In genomic region chr4:57852461-57853040, GRCm38 (mm10) we compare ENCODE assay signal across 22 mouse cellular contexts.
DNase-seq lines count a peak whose midpoint lies in the region; ATAC-seq lines count a peak whose summit lies in the region.
"Had no signal": no experiment of that assay in that cellular context is flagged by ENCODE, and none has a peak within 500 bp of the region (broad histone marks: within the 10 kb centered on the region; RNA-seq: fewer than 3 reads in every experiment).

No protein-coding gene starts in this region.

- no peak overlapping the region for H3K4me2 ChIP-seq in embryonic facial prominence, embryonic 14.5 days (ENCODE audit: low read depth, low read length)
- no peak overlapping the region for H3K4me2 ChIP-seq in heart, embryonic 13.5 days
- H3K4me2 ChIP-seq in midbrain, embryonic 16.5 days (ENCODE audit: low read length), result no peak overlapping the region
- H3K4me2 ChIP-seq in midbrain, embryonic 14.5 days (ENCODE audit: low read length), result no peak overlapping the region
- no peak overlapping the region for H3K4me2 ChIP-seq in limb, embryonic 12.5 days
- H3K4me2 ChIP-seq: forebrain, embryonic 13.5 days; hindbrain, embryonic 15.5 days; liver, embryonic 12.5 days; midbrain, embryonic 11.5 days had no signal

- peaks cover 13% of the 10 kb centered on the region for H3K4me1 ChIP-seq in embryonic facial prominence, embryonic 14.5 days (ENCODE audit: control insufficient read depth, insufficient read depth, low read length)
- H3K4me1 ChIP-seq in embryonic facial prominence, embryonic 10.5 days, result peaks cover 30% of the 10 kb centered on the region
- peaks cover 46% of the 10 kb centered on the region for H3K4me1 ChIP-seq in heart, embryonic 13.5 days
- peaks cover 5% of the 10 kb centered on the region; the same call in 1 of the 2 replicates for H3K4me1 ChIP-seq in midbrain, embryonic 16.5 days (ENCODE audit: control insufficient read depth, insufficient read depth, low read length)
- no peaks in the 10 kb centered on the region; the same call in 1 of the 2 replicates for H3K4me1 ChIP-seq in midbrain, embryonic 14.5 days (ENCODE audit: control insufficient read depth, insufficient read depth, low read length)
- peaks cover 37% of the 10 kb centered on the region for H3K4me1 ChIP-seq in limb, embryonic 12.5 days (replicated peaks)

- H3K36me3 ChIP-seq in embryonic facial prominence, embryonic 14.5 days (ENCODE audit: control insufficient read depth, insufficient read depth, low read length), result peaks cover 37% of the 10 kb centered on the region
- H3K36me3 ChIP-seq in embryonic facial prominence, embryonic 10.5 days (replicated peaks), result peaks cover 66% of the 10 kb centered on the region
- peaks cover 65% of the 10 kb centered on the region for H3K36me3 ChIP-seq in heart, embryonic 13.5 days
- peaks cover 23% of the 10 kb centered on the region for H3K36me3 ChIP-seq in midbrain, embryonic 16.5 days (ENCODE audit: control insufficient read depth, insufficient read depth, low read length)
- peaks cover 22% of the 10 kb centered on the region for H3K36me3 ChIP-seq in midbrain, embryonic 14.5 days (ENCODE audit: control insufficient read depth, insufficient read depth, low read length)
- peaks cover 52% of the 10 kb centered on the region for H3K36me3 ChIP-seq in limb, embryonic 12.5 days

- H3K9ac ChIP-seq in embryonic facial prominence, embryonic 14.5 days (ENCODE audit: low read depth, low read length), result no peak overlapping the region
- no peak overlapping the region for H3K9ac ChIP-seq in heart, embryonic 13.5 days
- H3K9ac ChIP-seq in midbrain, embryonic 16.5 days (ENCODE audit: low read depth, low read length), result no peak overlapping the region
- H3K9ac ChIP-seq in midbrain, embryonic 14.5 days (replicated peaks; ENCODE audit: low read length), result no peak overlapping the region
- no peak overlapping the region for H3K9ac ChIP-seq in limb, embryonic 12.5 days (replicated peaks)
- H3K9ac ChIP-seq: forebrain, embryonic 13.5 days; hindbrain, embryonic 15.5 days; liver, embryonic 12.5 days had no signal

- ATAC-seq in embryonic facial prominence, embryonic 14.5 days (ENCODE audit: low read depth), result no peak
- ATAC-seq in heart, embryonic 13.5 days (ENCODE audit: extremely low read depth, insufficient number of reproducible peaks, low FRiP score, low TSS enrichment), result no peak
- ATAC-seq in midbrain, embryonic 16.5 days, result peak; percentile 41; the same call in 1 of the 2 replicates
- ATAC-seq in midbrain, embryonic 14.5 days (ENCODE audit: low FRiP score, low TSS enrichment), result no peak
- ATAC-seq in limb, embryonic 12.5 days (ENCODE audit: insufficient number of reproducible peaks, insufficient read depth, low FRiP score, low TSS enrichment, low read depth), result no peak
- ATAC-seq: activated CD4-positive, CD25-positive, alpha-beta regulatory T cell, adult 4 months; CD4-positive, CD25-positive, alpha-beta regulatory T cell, adult 4 months; forebrain, embryonic 13.5 days; intestine, embryonic 16.5 days; liver, embryonic 12.5 days; Patski had no signal

- no peaks in the 10 kb centered on the region for H3K9me3 ChIP-seq in embryonic facial prominence, embryonic 14.5 days (ENCODE audit: control insufficient read depth, low read length)
- H3K9me3 ChIP-seq in embryonic facial prominence, embryonic 10.5 days, result no peaks in the 10 kb centered on the region
- no peaks in the 10 kb centered on the region for H3K9me3 ChIP-seq in heart, embryonic 13.5 days
- H3K9me3 ChIP-seq in midbrain, embryonic 16.5 days (replicated peaks; ENCODE audit: control insufficient read depth, low read length, poor library complexity, severe bottlenecking), result no peaks in the 10 kb centered on the region
- H3K9me3 ChIP-seq in midbrain, embryonic 14.5 days (ENCODE audit: control insufficient read depth, low read length), result no peaks in the 10 kb centered on the region
- no peaks in the 10 kb centered on the region for H3K9me3 ChIP-seq in limb, embryonic 12.5 days
- H3K9me3 ChIP-seq: forebrain, embryonic 13.5 days; hindbrain, embryonic 15.5 days; liver, embryonic 12.5 days had no signal

- H3K27me3 ChIP-seq in embryonic facial prominence, embryonic 14.5 days (replicated peaks; ENCODE audit: control insufficient read depth, insufficient read depth, low read length), result no peaks in the 10 kb centered on the region
- H3K27me3 ChIP-seq in embryonic facial prominence, embryonic 10.5 days (replicated peaks; ENCODE audit: low read depth, poor library complexity, severe bottlenecking), result no peaks in the 10 kb centered on the region
- no peaks in the 10 kb centered on the region for H3K27me3 ChIP-seq in heart, embryonic 13.5 days (replicated peaks)
- no peaks in the 10 kb centered on the region for H3K27me3 ChIP-seq in midbrain, embryonic 16.5 days (ENCODE audit: control insufficient read depth, insufficient read depth, low read depth, low read length)
- no peaks in the 10 kb centered on the region for H3K27me3 ChIP-seq in midbrain, embryonic 14.5 days (ENCODE audit: control insufficient read depth, insufficient read depth, low read length)
- no peaks in the 10 kb centered on the region for H3K27me3 ChIP-seq in limb, embryonic 12.5 days
- H3K27me3 ChIP-seq: forebrain, embryonic 13.5 days; hindbrain, embryonic 15.5 days; liver, embryonic 12.5 days; Patski had no signal

- no peak overlapping the region for H3K4me3 ChIP-seq in embryonic facial prominence, embryonic 14.5 days (ENCODE audit: low read depth, low read length)
- H3K4me3 ChIP-seq in embryonic facial prominence, embryonic 10.5 days, result no peak overlapping the region
- no peak overlapping the region for H3K4me3 ChIP-seq in heart, embryonic 13.5 days
- no peak overlapping the region for H3K4me3 ChIP-seq in midbrain, embryonic 16.5 days (ENCODE audit: low read depth, low read length)
- no peak overlapping the region for H3K4me3 ChIP-seq in midbrain, embryonic 14.5 days (replicated peaks; ENCODE audit: low read depth, low read length)
- H3K4me3 ChIP-seq in limb, embryonic 12.5 days (replicated peaks), result no peak overlapping the region
- H3K4me3 ChIP-seq: forebrain, embryonic 13.5 days; hindbrain, embryonic 15.5 days; layer of hippocampus, adult 2 months; liver, embryonic 12.5 days had no signal

- WGBS in embryonic facial prominence, embryonic 14.5 days, result 33% methylated on average over 9 of the region's 9 CpGs
- 39% methylated on average over 9 of the region's 9 CpGs for WGBS in embryonic facial prominence, embryonic 10.5 days
- WGBS in heart, embryonic 13.5 days, result 29% methylated on average over 9 of the region's 9 CpGs
- WGBS in midbrain, embryonic 16.5 days, result 12% methylated on average over 9 of the region's 9 CpGs
- 16% methylated on average over 9 of the region's 9 CpGs for WGBS in midbrain, embryonic 14.5 days
- WGBS in limb, embryonic 12.5 days, result 18% methylated on average over 9 of the region's 9 CpGs

- 0 out of 2 replicates have a peak overlapping the region, but pooled peaks have one; percentile 1 for H3K27ac ChIP-seq in embryonic facial prominence, embryonic 14.5 days (replicated peaks; ENCODE audit: low read depth, low read length)
- no peak overlapping the region for H3K27ac ChIP-seq in embryonic facial prominence, embryonic 10.5 days (replicated peaks)
- peak overlapping the region; percentile 61 for H3K27ac ChIP-seq in heart, embryonic 13.5 days (replicated peaks)
- H3K27ac ChIP-seq in midbrain, embryonic 16.5 days (ENCODE audit: low read length), result no peak overlapping the region
- H3K27ac ChIP-seq in midbrain, embryonic 14.5 days (replicated peaks; ENCODE audit: low read depth, low read length), result no peak overlapping the region
- H3K27ac ChIP-seq in limb, embryonic 12.5 days, result peak overlapping the region; percentile 51
- H3K27ac ChIP-seq: forebrain, embryonic 13.5 days; hindbrain, embryonic 15.5 days; layer of hippocampus, adult 2 months; liver, embryonic 12.5 days had no signal

- DNase-seq in embryonic facial prominence, embryonic 14.5 days (ENCODE audit: low spot score), result peak; percentile 29
- no peak for DNase-seq in embryonic facial prominence, embryonic 10.5 days (ENCODE audit: low spot score)
- no peak for DNase-seq in heart, adult 18-20 months
- no peak for DNase-seq in midbrain, embryonic 14.5 days
- DNase-seq in B cell, adult 2 months, result no peak
- DNase-seq: adrenal gland, postnatal 10 days; cerebellum, adult 8-10 months; heart, postnatal 4 days; kidney, postnatal 25 days; lung, adult 2 months had no signal

Comparison
In these comparisons a context has a peak if more than half of its experiments do, and no peak if none do; other contexts are left out.
1. H3K27ac ChIP-seq: peak in embryonic facial prominence, embryonic 14.5 days (single experiment), heart, embryonic 13.5 days (single experiment) and limb, embryonic 12.5 days (single experiment); none in embryonic facial prominence, embryonic 10.5 days (single experiment), midbrain, embryonic 16.5 days (single experiment) and midbrain, embryonic 14.5 days (single experiment).